Mouse (Mus musculus) layer of hippocampus, adult 2 months (tissue): ENCODE results near the gene Cmc2. TPM values are rescaled to one million over a fixed set of nuclear protein-coding genes. Genes with fewer than 3 reads are reported as not detected.

Source experiments
- DNase-seq, 2 experiments: peaks; one replicate each; pipeline ENCODE4 v3.0.0; 2022; ENCODE audit warnings: low spot score in 2 of 2
- H3K27ac ChIP-seq: fragments of 200-600 bp; 2 replicates; pipeline ENCODE4 v1.8.1; 2022
- H3K4me3 ChIP-seq: fragments of 200-600 bp; 2 replicates; pipeline ENCODE4 v1.8.1; 2022; ENCODE audit warnings: mild to moderate bottlenecking
- CTCF ChIP-seq: fragments of 200-600 bp; conservative IDR thresholded peaks from 2 replicates; pipeline ENCODE4 v1.8.1; 2022; ENCODE audit warnings: antibody characterized with exemption, mild to moderate bottlenecking, moderate library complexity
- long read RNA-seq, 2 experiments: library from polyadenylated mRNA; stranded (forward); transcript quantifications; one replicate each; pipeline ENCODE4 v2.0.0; 2021; ENCODE audit warnings: borderline mapping rate in 2 of 2
- total RNA-seq, 2 experiments: library from RNA; stranded (reverse); gene quantifications; 2 replicates each; pipeline ENCODE4 v1.2.3; 2021

Gene Cmc2
- 10 to 100 TPM; 11.9 to 13.5 TPM for total RNA-seq
- long read RNA-seq, experiment 1, transcript Cmc2-205 (4 exons, 1,459 nt): major isoform, 6 of 11 reads
- long read RNA-seq, experiment 1, partial matches to known transcripts: 0 of 11 reads
- long read RNA-seq, experiment 1, other reads (novel, unspliced or antisense): 3 of 11 reads
- long read RNA-seq, experiment 2, transcript Cmc2-205 (4 exons, 1,459 nt): major isoform, 10 of 17 reads
- long read RNA-seq, experiment 2, partial matches to known transcripts: 0 of 17 reads
- long read RNA-seq, experiment 2, other reads (novel, unspliced or antisense): 2 of 17 reads

DNA sequence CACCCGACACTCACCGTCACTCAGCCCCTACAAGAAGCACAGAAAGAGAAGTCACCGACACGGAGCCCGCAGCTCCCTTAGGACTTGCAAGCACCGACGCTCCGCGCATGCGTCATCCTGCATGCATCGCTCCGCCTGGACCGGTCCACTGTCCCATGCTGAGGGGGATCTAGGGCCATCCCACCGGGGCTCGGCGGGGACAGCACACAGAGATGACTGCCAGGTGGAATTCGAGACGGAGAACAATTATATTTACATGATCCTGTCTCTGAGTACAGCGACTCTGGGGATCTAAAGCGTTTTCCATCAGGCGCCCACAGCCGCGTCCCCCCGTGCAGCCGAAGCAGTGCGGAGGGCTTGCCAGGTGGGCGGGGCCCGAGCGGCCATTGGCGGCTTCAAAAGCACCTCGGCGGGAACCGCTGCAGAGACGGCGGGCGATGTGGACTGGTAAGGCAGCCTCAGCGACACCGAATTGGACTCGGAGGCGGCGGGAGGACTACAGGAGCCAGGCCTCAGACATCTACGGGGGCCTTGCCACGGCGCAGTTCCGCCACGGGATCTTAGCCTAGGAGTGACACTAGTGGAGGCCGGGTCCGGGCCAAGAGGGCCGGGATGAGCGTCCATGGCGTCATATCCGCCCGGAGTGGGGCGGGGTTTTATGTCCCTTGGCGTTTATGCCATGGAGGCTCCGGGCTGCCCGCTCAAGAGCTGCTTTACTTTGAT is at the start of gene Cmc2, which contains the start of gene Cenpn:
TSS of gene Cmc2 (minus strand) at position 119 of the 723 bp plus-strand sequence.
TSS of gene Cenpn (plus strand) at position 394 of the 723 bp plus-strand sequence.
- H3K4me3 ChIP-seq: peak within 1 kb of the TSS; percentile 74
- no peak; the same call in 1 of the 2 replicates for TF ChIP-seq CTCF
- peak within 1 kb of the TSS; percentile 99 for H3K27ac ChIP-seq
- DNase-seq: peak; percentile 83 to 87

DNA sequence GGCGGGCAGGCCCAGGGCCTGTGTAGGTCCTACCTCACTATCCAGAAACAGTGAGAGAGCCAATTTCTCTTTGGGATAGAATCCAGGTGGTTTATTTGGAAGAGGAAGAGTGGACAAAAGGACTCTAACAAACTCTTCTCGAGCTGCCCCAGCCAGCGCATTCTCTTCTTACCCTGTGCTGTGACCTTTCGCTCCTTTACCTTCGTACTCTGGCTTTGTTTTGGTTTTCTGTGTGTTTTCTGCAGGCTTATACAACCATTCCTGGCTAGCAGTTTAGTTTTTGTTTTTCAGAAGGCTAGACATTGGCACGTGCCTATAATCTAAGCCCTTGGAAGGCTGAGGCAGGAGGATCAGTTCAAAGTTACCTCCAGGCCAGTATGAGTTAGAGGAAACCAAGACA is 48.3 kb upstream of the Cmc2 start:
- no peak for DNase-seq
- no peak for TF ChIP-seq CTCF
- H3K4me3 ChIP-seq: no peak overlapping the region
- no peak overlapping the region for H3K27ac ChIP-seq

DNA sequence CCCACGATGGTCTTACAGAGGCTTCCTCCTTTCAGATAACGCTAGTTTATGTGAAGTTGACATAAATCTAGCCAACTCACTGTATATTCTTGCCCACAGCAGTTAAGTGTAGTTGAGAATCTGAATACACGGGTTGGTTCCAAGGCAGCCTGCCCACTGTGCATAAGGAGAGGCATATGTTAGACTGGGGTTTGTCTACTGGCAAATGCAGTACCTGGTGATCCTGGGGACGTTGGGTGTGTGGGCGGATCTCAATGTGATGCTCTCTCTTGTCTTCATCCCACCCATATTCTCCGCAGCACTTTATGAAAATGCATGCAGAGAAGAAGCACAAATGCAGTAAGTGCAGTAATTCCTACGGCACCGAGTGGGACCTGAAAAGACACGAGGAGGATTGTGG is 33.2 kb upstream of the Cmc2 start:
- Histone ChIP-seq H3K4me3 (no peak overlapping the region), H3K27ac (no peak overlapping the region)
- peak; percentile 70 to 86 for DNase-seq
- TF ChIP-seq CTCF: no peak

DNA sequence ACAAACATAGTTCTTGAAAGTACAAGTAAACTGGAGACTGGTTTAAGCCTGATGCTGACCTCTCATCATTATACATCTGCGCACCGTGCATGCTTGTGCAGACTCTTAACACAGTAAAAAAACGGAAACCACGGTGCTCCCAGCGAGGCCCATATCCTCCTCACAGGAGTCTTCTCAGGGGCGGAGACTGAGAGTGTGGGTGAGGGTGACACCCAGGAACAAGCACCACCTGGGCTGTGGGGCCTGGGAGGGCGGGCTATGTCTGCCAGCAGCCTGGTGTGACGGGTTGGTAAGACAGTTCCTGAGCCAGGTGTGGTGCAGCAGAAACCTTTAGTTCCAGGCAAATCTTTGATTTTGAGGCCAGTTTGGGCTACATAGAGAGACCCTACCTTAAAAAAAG is 31.2 kb upstream of the Cmc2 start:
- TF ChIP-seq CTCF: no peak
- Histone ChIP-seq H3K27ac (no peak overlapping the region), H3K4me3 (no peak overlapping the region)
- no peak for DNase-seq

DNA sequence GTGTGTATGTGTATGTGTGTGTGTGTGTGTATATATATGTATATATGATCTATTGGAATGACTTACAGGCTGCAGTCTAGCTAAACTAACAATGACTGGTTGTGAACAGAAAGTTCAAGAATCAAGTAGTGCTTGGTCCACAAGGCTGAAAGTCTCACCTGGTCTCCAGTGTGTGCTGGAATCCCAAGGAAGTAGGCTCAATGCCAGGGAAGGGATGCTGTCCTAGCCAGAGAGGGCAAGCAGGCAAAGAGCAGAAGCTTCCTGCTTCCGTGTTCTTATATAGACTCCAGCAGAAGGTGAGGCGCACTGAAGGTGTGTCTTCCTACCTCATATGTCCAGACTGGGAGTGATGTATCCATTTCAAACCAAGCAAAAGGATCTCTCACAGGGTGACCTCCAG is 30.5 kb upstream of the Cmc2 start:
- Histone ChIP-seq H3K27ac (no peak overlapping the region), H3K4me3 (no peak overlapping the region)
- no peak for TF ChIP-seq CTCF
- no peak for DNase-seq

DNA sequence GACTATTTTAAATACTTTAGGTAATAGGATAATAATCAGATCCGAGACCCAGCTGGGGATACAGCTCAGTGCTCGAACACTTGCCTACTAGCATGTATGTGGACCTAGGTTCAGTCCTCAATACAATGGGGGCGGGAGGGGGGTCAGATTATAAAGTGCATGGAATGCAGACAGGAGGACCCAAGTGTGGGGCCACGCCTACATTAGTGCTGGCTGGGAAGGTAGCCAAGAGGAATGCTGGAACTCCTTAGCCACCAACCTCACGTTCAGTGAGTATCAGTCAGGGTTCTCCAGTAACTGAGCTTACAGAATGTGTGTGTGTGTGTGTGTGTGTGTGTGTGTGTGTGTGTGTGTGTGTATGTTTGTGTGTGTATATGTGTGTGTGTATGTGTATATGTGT is 30.1 kb upstream of the Cmc2 start:
- DNase-seq: no peak
- TF ChIP-seq CTCF: no peak
- no peak overlapping the region for H3K4me3 ChIP-seq
- H3K27ac ChIP-seq: no peak overlapping the region

DNA sequence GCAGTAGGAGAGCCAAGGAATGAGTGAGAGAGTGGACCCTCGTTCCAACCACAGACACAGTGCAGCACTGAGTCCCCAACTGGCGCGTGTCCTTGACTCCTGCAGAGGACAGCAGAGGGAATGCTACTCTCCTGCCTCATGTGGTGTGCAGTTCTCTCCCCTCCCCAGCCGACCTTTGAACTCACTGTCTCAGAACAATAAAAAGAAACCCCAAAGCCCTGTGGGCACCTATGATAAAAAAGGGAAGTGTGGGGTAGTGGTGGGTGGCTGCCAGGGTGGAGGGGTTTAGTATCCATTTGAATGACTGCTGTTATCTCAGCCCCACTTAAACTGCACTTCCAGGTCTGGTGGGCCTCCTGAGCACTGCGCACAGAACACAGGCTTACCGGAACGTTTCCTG is 26.3 kb upstream of the Cmc2 start:
- Histone ChIP-seq H3K27ac (no peak overlapping the region), H3K4me3 (no peak overlapping the region)
- TF ChIP-seq CTCF: no peak
- DNase-seq: no peak

DNA sequence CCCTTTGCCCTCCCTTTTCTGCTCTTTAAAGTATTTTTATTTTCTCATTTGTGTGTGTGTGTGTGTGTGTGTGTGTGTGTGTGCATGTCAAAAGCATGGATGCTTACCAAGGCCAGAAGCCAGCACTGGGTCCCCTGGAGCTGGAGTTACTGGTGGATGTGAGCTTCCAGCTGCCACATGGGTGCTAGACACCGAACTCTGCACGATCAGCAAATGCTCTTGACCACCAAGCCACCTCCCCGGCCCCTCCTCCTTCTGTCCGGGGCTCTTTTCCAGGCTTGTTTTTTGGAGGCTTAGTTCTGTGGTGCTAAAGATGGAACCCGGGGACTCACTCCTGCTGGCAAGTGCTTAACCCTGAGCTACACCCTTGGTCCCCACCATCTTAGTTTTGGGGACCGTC is 25.6 kb upstream of the Cmc2 start:
- TF ChIP-seq CTCF: no peak
- no peak for DNase-seq
- Histone ChIP-seq H3K4me3 (no peak overlapping the region; the same call in 1 of the 2 replicates), H3K27ac (no peak overlapping the region)

DNA sequence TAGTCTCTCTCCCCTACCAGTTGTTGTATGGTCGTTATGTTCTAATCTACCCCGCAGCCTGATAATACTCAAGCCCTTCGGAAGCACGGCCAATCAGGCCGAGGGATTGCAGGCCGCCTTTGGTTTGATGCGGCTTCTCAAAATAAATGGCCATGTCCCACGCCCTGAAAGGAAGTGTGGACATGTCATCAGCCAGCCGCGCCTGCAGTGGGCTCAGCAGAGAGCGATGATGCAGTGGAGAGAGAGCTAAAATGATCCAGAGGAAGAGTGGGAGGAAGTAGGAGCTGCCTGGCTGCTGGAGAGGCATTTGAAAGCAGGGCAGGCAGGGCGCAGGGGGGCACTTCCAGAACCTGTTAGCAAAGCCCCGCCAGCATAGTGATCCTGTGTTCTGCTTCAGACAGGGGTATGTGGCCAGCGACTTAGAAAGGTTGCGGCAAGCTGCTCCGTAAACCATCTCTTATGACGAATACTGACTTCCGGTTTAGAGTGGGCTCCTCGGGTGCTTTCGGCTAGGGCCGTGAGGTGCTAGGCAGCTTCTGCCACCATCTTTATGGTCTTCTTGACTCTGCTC is 25.1 kb upstream of the Cmc2 start:
- peak; percentile 28 to 36 for DNase-seq
- peak overlapping the region; percentile 17; the same call in 1 of the 2 replicates for H3K4me3 ChIP-seq
- H3K27ac ChIP-seq: peak overlapping the region; percentile 68; the same call in 1 of the 2 replicates
- no peak for TF ChIP-seq CTCF

DNA sequence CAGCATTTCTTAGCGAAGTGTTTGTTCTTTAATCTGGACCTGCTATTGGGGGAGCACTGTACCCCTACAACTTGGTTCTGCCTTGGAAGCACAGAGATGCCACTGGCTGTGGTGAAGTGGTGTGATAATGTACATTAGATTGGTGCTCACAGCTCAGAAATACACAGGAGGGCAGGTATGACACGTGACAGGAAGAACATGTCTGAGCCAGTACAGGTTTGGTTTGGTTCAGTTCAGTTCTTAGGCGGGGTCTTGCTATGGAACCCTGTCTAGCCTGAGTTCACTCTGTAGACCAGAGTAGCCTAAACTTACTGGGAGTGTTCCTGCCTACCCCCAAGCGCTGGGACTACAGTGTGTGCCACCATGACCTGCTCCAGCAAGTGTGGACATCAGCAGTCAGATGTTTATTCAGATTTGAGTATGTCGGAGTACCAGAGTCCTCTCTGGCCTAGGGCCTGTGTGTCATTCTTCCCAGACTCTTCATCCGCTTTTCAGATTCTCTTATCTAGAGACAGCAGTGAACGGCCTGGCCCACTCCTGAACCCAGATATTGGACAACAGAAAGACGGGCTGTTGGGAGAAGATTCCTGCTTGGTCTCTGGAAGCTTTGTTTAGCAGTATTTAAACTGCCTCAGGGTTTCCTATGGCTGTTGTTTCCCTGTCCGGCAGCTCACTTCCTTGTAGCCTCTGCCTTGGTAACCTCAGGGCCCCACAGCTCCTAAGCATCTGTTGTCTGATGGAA is 24.1 kb upstream of the Cmc2 start:
- no peak for DNase-seq
- Histone ChIP-seq H3K4me3 (no peak overlapping the region), H3K27ac (peak overlapping the region; percentile 68; the same call in 1 of the 2 replicates)
- TF ChIP-seq CTCF: no peak

DNA sequence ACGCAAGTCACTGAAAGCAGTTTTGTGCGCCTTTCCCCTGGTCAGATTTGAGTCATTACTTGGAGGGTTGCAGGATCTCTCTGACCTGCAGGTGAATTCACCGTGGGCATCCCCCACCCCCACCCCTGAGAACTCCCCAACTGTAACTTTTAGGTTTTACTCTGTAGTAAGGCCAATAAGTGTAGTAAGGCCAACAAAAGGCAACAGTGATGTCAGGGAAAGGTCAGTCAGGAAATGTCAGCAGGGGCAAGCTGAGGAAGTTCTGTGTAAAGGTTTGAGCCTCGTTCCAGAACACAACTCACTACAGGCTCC is 23.1 kb upstream of the Cmc2 start:
- peak overlapping the region; percentile 71 for H3K4me3 ChIP-seq
- no peak for DNase-seq
- no peak for TF ChIP-seq CTCF
- H3K27ac ChIP-seq: peak overlapping the region; percentile 91

DNA sequence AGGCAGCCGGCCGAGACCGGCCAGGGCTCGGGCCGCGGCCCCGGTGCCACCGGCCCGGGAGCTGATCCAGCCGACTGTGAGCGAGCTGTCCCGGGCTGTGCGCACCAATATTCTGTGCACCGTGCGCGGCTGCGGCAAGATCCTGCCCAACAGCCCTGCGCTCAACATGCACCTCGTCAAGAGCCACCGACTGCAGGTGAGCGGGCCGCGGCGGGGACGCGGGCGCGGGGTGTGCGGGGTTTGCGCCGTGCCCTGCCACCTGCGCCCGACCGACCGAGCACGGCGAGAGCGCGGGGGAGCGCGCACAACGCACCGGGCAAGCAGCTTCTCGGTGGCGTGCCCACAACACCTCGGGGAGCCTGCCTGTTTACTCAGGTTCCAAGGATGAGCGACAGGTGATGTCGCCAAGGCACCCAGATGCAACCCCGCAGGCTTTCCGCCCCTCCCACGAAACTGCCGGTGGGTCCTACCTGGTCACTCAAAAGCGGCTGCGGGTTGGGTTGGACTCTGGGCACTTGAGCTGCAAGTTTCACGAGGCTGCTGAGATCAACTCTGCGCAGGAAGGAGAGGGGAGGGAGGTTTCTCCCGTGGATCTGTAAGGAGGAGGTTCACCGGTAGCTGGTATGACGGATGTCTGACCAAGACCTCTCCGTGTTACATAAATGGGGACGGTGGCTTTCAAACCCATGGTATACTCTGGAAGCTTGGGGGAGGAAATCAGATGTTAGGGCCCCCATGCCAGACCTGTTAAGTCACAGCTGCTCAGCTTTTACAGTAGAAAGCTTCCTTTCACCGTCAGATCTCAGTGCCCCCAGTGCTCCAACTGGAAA is 22.5 kb upstream of the Cmc2 start:
- DNase-seq: no peak
- TF ChIP-seq CTCF: no peak
- H3K27ac ChIP-seq: peak overlapping the region; percentile 91
- peak overlapping the region; percentile 71 for H3K4me3 ChIP-seq
